Mouse (Mus musculus): ENCODE results near the gene Ttc1.

The Ttc1 gene

DNA sequence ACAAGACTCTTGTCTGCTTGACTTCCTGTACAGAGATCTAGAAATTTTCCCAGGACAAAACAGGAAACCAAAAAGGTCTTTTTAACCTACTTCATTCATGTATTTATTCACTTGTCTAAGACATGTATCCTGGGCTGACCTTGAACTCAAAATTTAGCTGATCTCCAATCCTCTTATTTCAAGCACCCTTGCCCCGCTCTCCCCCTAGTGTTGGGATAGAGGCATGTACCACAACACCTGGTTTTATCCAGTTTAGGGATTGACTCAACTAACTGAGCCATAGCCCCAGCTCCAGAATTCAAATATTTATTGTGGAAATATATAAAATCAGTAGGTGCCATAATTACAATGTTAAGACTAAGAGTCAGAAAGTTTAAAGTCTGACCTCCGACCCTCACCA lies 3.7 kb upstream of the Ttc1 start:
- no peak for TF ChIP-seq GATA4 (IDR thresholded peaks at IDR 0.05; ENCODE audit: insufficient replicate concordance, low read length)

GRCm38 (mm10) chr11:43728737-43729301 lies 19.0 kb downstream of the Ttc1 start:
- TF ChIP-seq GATA4 (IDR thresholded peaks at IDR 0.05; ENCODE audit: insufficient replicate concordance, low read length), result no peak

DNA sequence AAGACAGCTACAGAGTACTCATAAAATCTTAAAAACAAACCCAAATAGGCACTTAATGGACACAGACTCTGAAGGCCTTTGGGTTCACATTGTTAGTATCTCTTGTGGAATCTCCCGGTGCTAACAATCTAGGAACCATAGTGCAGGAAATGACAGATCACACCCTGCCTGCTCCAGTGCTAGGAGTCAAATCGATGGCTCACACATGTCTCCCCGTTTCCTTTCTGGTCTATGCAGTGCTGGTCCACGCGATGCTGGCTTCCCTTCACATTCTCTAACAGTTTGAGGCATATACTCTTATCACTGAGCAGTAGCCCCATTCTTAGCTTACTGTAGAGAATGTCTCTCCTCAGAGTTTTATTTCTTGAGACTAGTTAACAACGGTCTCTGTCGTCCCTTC lies 20.0 kb downstream of the Ttc1 start:
- TF ChIP-seq GATA4 (IDR thresholded peaks at IDR 0.05; ENCODE audit: insufficient replicate concordance, low read length), result no peak

GRCm38 (mm10) chr11:43723411-43723810 lies 24.4 kb downstream of the Ttc1 start:
- TF ChIP-seq GATA4 (IDR thresholded peaks at IDR 0.05; ENCODE audit: insufficient replicate concordance, low read length), result no peak

- no peak for TF ChIP-seq GATA4 (IDR thresholded peaks at IDR 0.05; ENCODE audit: insufficient replicate concordance, low read length)
Observed at GRCm38 (mm10) chr11:43712178-43712577, 35.6 kb downstream of the Ttc1 start.

DNA sequence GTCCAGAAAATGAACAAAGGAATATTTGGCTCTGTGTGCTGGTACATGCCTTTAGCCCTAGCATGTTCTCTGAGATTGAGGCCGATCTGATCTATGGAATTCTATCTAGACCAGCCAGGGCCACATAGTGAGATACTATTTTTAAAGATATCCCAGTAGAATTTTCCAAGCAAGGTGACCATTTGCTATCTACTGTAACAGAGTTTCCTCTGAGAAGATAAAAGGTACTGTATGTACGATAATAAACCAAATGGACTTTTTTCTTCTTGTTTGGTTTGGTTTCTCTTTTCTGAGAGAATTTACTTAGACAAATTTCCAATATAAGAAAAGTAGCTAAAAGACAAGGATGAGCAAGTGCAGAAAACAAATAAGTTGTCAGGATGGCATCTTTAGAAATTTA lies 39.4 kb downstream of the Ttc1 start:
- TF ChIP-seq GATA4 (IDR thresholded peaks at IDR 0.05; ENCODE audit: insufficient replicate concordance, low read length), result no peak

- TF ChIP-seq GATA4 (IDR thresholded peaks at IDR 0.05; ENCODE audit: insufficient replicate concordance, low read length), result no peak
Observed at GRCm38 (mm10) chr11:43705751-43706150, 42.1 kb downstream of the Ttc1 start.

GRCm38 (mm10) chr11:43703552-43703951 lies 44.3 kb downstream of the Ttc1 start:
- no peak for TF ChIP-seq GATA4 (IDR thresholded peaks at IDR 0.05; ENCODE audit: insufficient replicate concordance, low read length)

- no peak for TF ChIP-seq GATA4 (IDR thresholded peaks at IDR 0.05; ENCODE audit: insufficient replicate concordance, low read length)
Observed at GRCm38 (mm10) chr11:43700291-43700690, 47.5 kb downstream of the Ttc1 start.

DNA sequence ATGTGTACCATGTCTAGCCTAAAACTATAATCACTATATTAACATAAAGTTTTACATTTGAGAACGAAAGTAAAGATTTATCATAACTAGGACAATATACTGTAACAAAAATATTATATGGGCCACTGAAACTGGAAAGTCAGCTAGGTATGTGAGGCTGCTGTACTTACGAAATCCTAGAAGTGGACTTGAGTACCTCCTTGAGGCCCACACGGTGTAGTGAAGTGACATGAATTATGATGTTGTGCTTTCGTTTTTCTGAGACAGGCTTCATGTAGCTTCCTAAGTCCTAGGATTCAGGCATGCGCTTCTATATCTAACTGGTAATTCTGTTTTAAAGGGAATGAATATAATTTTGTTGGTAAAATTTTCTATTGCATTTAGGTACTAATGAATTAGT lies 49.2 kb downstream of the Ttc1 start:
- no peak for TF ChIP-seq GATA4 (IDR thresholded peaks at IDR 0.05; ENCODE audit: insufficient replicate concordance, low read length)

GRCm38 (mm10) chr11:43696623-43697022 lies 51.2 kb downstream of the Ttc1 start:
- no peak for TF ChIP-seq GATA4 (IDR thresholded peaks at IDR 0.05; ENCODE audit: insufficient replicate concordance, low read length)

DNA sequence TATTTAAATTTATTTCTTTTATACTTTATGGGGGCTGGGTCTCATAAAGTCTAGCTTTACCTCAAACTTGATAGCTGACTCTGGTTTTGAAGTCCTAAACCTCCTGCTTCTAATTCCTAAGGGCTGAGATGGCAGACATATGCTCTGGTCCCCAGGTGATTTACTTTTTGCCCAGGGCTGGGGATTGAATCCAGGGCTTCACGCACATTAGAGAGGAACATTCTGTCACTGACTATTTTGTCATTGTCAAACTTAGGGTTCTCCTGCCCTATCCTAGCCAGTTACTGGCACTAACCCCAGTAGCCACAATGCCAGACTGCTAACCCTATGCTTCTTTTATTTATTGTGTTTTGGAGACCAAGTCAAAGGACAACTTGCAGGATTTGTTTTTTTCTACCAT lies 59.0 kb downstream of the Ttc1 start:
- TF ChIP-seq GATA4 (IDR thresholded peaks at IDR 0.05; ENCODE audit: insufficient replicate concordance, low read length), result no peak

GRCm38 (mm10) chr11:43682415-43683217 lies 65.2 kb downstream of the Ttc1 start:
- TF ChIP-seq GATA4 (IDR thresholded peaks at IDR 0.05; ENCODE audit: insufficient replicate concordance, low read length), result no peak

DNA sequence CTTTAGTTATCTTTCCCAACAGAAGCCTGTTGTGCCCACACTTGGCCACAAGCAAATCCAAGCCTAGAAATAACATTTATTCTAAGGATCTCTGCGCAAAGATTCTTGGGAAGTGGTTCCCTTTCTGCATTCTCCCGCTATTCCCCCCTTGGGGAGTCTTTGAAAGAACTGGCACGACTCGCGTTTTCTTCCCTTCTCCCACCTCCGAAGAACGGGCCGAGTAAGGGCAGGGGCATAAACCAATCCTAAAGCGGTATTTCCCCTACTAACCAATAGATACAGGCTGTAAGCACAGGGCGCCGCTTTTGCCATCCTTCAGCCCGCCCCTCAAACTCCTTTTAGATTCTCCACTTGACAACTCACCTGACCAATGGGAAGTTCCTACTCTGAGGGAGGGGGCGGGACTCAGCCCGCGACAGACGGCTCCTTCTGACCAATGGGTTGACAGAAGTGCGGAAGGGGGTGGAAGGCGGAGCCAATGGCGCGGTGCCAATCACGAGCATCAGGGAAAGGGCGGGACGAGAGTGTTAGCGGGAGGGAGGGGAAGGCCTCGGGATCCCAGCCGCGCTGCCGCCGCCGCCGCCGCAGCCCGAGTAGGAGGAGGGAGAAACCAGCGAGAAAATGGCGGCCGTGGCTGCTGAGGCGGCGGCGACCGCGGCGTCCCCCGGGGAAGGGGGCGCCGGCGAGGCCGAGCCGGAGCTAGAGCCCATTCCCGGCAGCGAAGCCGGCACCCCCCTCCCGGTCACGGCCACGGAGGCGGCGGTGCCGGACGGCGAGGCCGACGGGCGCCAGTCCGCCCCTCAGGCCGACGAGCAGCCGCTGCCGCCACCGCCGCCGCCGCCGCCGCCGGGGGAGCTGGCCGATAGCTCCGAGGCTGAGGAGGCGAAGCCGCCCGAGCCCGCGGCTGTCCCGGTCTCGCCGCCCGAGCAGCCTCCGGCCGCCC lies 66.1 kb downstream of the Ttc1 start, which contains the start of gene Pwwp2a:
TSS of gene Pwwp2a (plus strand) at position 527 of the 943 bp plus-strand sequence.
- peak; percentile 43; the same call in 1 of the 2 replicates for TF ChIP-seq GATA4 (IDR thresholded peaks at IDR 0.05; ENCODE audit: insufficient replicate concordance, low read length)

Data from liver, adult (tissue).